Comparison of ENCODE assay signal across 16 mouse cellular contexts in genomic region chr8:84769324-84769723, GRCm38 (mm10). TPM values are rescaled to one million over a fixed set of nuclear protein-coding genes. Genes with fewer than 3 reads are reported as not detected.
DNase-seq lines count a peak whose midpoint lies in the region; ATAC-seq and TF ChIP-seq lines count a peak whose summit lies in the region.
"Had no signal": no experiment of that assay in that cellular context is flagged by ENCODE, and none has a peak within 500 bp of the region (broad histone marks: within the 10 kb centered on the region; RNA-seq: fewer than 3 reads in every experiment).

No protein-coding gene starts in this region.

- 70% methylated on average over 8 of the region's 8 CpGs for WGBS in forebrain, embryonic 12.5 days
- WGBS in forebrain, embryonic 10.5 days = 79% methylated on average over 8 of the region's 8 CpGs
- WGBS in midbrain, postnatal 0 days = 82% methylated on average over 8 of the region's 8 CpGs

- no peak for TF ChIP-seq CTCF in layer of hippocampus, adult 2 months (conservative IDR thresholded peaks at IDR 0.05)
- no peak for TF ChIP-seq CTCF in midbrain, postnatal 0 days (IDR thresholded peaks at IDR 0.05)

- peaks cover 98% of the 10 kb centered on the region for H3K27me3 ChIP-seq in forebrain, embryonic 12.5 days
- H3K27me3 ChIP-seq in forebrain, embryonic 10.5 days (ENCODE audit: poor library complexity, severe bottlenecking) = peaks cover 100% of the 10 kb centered on the region
- 0 out of 2 replicates have a peak, but pooled peaks cover 19% of the 10 kb centered on the region for H3K27me3 ChIP-seq in midbrain, postnatal 0 days (ENCODE audit: insufficient read depth, low read length)

- H3K9me3 ChIP-seq in forebrain, embryonic 12.5 days = no peaks in the 10 kb centered on the region
- no peaks in the 10 kb centered on the region for H3K9me3 ChIP-seq in forebrain, embryonic 10.5 days
- no peaks in the 10 kb centered on the region for H3K9me3 ChIP-seq in midbrain, postnatal 0 days (ENCODE audit: low read length)
- H3K9me3 ChIP-seq: heart, embryonic 12.5 days; limb, embryonic 13.5 days had no signal

- peaks cover 14% of the 10 kb centered on the region for H3K36me3 ChIP-seq in forebrain, embryonic 12.5 days (replicated peaks)
- H3K36me3 ChIP-seq in forebrain, embryonic 10.5 days (replicated peaks) = no peaks in the 10 kb centered on the region; the same call in 1 of the 2 replicates
- no peaks in the 10 kb centered on the region for H3K36me3 ChIP-seq in midbrain, postnatal 0 days (ENCODE audit: insufficient read depth, low read length)
- H3K36me3 ChIP-seq: heart, embryonic 12.5 days had no signal

- ATAC-seq in forebrain, embryonic 12.5 days (ENCODE audit: low FRiP score) = no peak
- no peak for ATAC-seq in midbrain, postnatal 0 days (ENCODE audit: low FRiP score)

- DNase-seq in forebrain, embryonic 10.5 days (ENCODE audit: extremely low spot score, low spot score) = no peak
- no peak for DNase-seq in layer of hippocampus, adult 2 months (ENCODE audit: low spot score in 2 of 2)
- no peak for DNase-seq in layer of hippocampus, adult 11-12 months (ENCODE audit: low spot score)
- peak; percentile 79 to 83 for DNase-seq in cerebellum, postnatal 25 days
- no peak for DNase-seq in midbrain, postnatal 0 days (ENCODE audit: low spot score)
- no peak for DNase-seq in right cerebral cortex, adult 18-20 months
- no peak for DNase-seq in retina, postnatal 1 day
- DNase-seq: adrenal gland, adult 8-10 months; layer of hippocampus, postnatal 36 days; lung, adult 18-20 months; thymus, adult 18-20 months had no signal

- no peak overlapping the region for H3K4me2 ChIP-seq in forebrain, embryonic 12.5 days
- peak overlapping the region; percentile 54 for H3K4me2 ChIP-seq in midbrain, postnatal 0 days (ENCODE audit: low read depth, low read length, poor library complexity, severe bottlenecking)
- H3K4me2 ChIP-seq: heart, embryonic 12.5 days had no signal

- H3K27ac ChIP-seq in forebrain, embryonic 12.5 days = no peak overlapping the region
- no peak overlapping the region for H3K27ac ChIP-seq in forebrain, embryonic 10.5 days
- peak overlapping the region; percentile 99 for H3K27ac ChIP-seq in layer of hippocampus, adult 2 months
- no peak overlapping the region for H3K27ac ChIP-seq in midbrain, postnatal 0 days (ENCODE audit: low read depth, low read length)
- H3K27ac ChIP-seq: kidney, postnatal 0 days; limb, embryonic 13.5 days had no signal

- no peak overlapping the region for H3K4me3 ChIP-seq in forebrain, embryonic 12.5 days (replicated peaks)
- no peak overlapping the region for H3K4me3 ChIP-seq in forebrain, embryonic 10.5 days
- H3K4me3 ChIP-seq in layer of hippocampus, adult 2 months = peak overlapping the region; percentile 73
- peak overlapping the region; percentile 8 for H3K4me3 ChIP-seq in midbrain, postnatal 0 days (ENCODE audit: low read depth, low read length)
- H3K4me3 ChIP-seq: heart, embryonic 12.5 days; limb, embryonic 13.5 days; myocyte had no signal

- H3K9ac ChIP-seq in forebrain, embryonic 12.5 days = 0 out of 2 replicates have a peak overlapping the region, but pooled peaks have one; percentile 7
- no peak overlapping the region for H3K9ac ChIP-seq in midbrain, postnatal 0 days (replicated peaks; ENCODE audit: low read length, poor library complexity, severe bottlenecking)
- H3K9ac ChIP-seq: heart, embryonic 12.5 days; limb, embryonic 13.5 days had no signal

- peaks cover 73% of the 10 kb centered on the region for H3K4me1 ChIP-seq in forebrain, embryonic 12.5 days
- H3K4me1 ChIP-seq in forebrain, embryonic 10.5 days = peaks cover 81% of the 10 kb centered on the region
- H3K4me1 ChIP-seq in midbrain, postnatal 0 days (ENCODE audit: insufficient read depth, low read length) = peaks cover 7% of the 10 kb centered on the region; the same call in 1 of the 2 replicates

RNA-seq across cellular contexts. Expression of gene Nfix, which starts 30.8 kb away (rescaled TPM):
- 31.9 and 33.2 TPM in 2 replicates for polyA plus RNA-seq in forebrain, embryonic 12.5 days (2016; fragmentation: Nextera tagmentation; extraction: Ambion mirVana)
- polyA plus RNA-seq in forebrain, embryonic 10.5 days (2016; fragmentation: Nextera tagmentation; extraction: Ambion mirVana) = 0.46 and 1.8 TPM in 2 replicates
- 100 to 1,000 TPM; 408 to 482 TPM for total RNA-seq in layer of hippocampus, adult 2 months (2021)
- total RNA-seq in midbrain, postnatal 0 days (2014; rRNA removed) = 40.1 and 62.5 TPM in 2 replicates
- 41.7 and 53.7 TPM in 2 replicates for polyA plus RNA-seq in midbrain, postnatal 0 days (2015; fragmentation: Nextera tagmentation; extraction: Ambion mirVana)

RNA-seq across cellular contexts. Expression of gene G430095P16Rik, which starts 46.5 kb away (rescaled TPM):
- 2.2 and 3.5 TPM in 2 replicates for polyA plus RNA-seq in forebrain, embryonic 12.5 days (2016; fragmentation: Nextera tagmentation; extraction: Ambion mirVana)
- 1.3 and 2.1 TPM in 2 replicates for polyA plus RNA-seq in forebrain, embryonic 10.5 days (2016; fragmentation: Nextera tagmentation; extraction: Ambion mirVana)
- under 1 TPM in 1 of 2 experiments, not detected in 1; 0.54 TPM for total RNA-seq in layer of hippocampus, adult 2 months (2021)
- total RNA-seq in midbrain, postnatal 0 days (2014; rRNA removed) = not detected in 2 replicates
- polyA plus RNA-seq in midbrain, postnatal 0 days (2015; fragmentation: Nextera tagmentation; extraction: Ambion mirVana) = 0.39 and 0.71 TPM in 2 replicates
- total RNA-seq: layer of hippocampus, postnatal 36 days had no signal

RNA-seq across cellular contexts. Expression of gene Dand5, which starts 53.3 kb away (rescaled TPM):
- polyA plus RNA-seq in forebrain, embryonic 12.5 days (2016; fragmentation: Nextera tagmentation; extraction: Ambion mirVana) = 5.3 and 5.6 TPM in 2 replicates
- polyA plus RNA-seq in forebrain, embryonic 10.5 days (2016; fragmentation: Nextera tagmentation; extraction: Ambion mirVana) = 2.9 and 3.5 TPM in 2 replicates
- total RNA-seq in layer of hippocampus, adult 2 months (2021) = 10 to 100 TPM; 11.9 TPM
- total RNA-seq in midbrain, postnatal 0 days (2014; rRNA removed) = 7.6 and 7.7 TPM in 2 replicates
- 12.6 and 14.5 TPM in 2 replicates for polyA plus RNA-seq in midbrain, postnatal 0 days (2015; fragmentation: Nextera tagmentation; extraction: Ambion mirVana)

Comparison
In these comparisons a context has a peak if more than half of its experiments do, and no peak if none do; other contexts are left out.
1. RNA of gene Nfix, which starts 30.8 kb away (polyA plus RNA-seq): 41.7 to 53.7 TPM in midbrain, postnatal 0 days and 31.9 to 33.2 TPM in forebrain, embryonic 12.5 days; 0.46 to 1.8 TPM in forebrain, embryonic 10.5 days; every median in the first group is over 10 times any median in the second.
2. H3K4me3 ChIP-seq: peak in layer of hippocampus, adult 2 months (single experiment) and midbrain, postnatal 0 days (single experiment); none in forebrain, embryonic 12.5 days (single experiment) and forebrain, embryonic 10.5 days (single experiment).
3. DNase-seq: peak in cerebellum, postnatal 25 days (2 of 2); none in forebrain, embryonic 10.5 days (single experiment), layer of hippocampus, adult 2 months (0 of 2), layer of hippocampus, adult 11-12 months (single experiment), midbrain, postnatal 0 days (single experiment), right cerebral cortex, adult 18-20 months (single experiment) and retina, postnatal 1 day (single experiment).